Mouse (Mus musculus): ENCODE results near the gene Lgals9. TPM values are rescaled to one million over a fixed set of nuclear protein-coding genes. Genes with fewer than 3 reads are reported as not detected.

Gene Lgals9
- 10 to 100 TPM in 1 of 4 experiments, 1 to 10 TPM in 3; 4.8 to 13.3 (median 7.3) TPM for total RNA-seq (2022)

DNA sequence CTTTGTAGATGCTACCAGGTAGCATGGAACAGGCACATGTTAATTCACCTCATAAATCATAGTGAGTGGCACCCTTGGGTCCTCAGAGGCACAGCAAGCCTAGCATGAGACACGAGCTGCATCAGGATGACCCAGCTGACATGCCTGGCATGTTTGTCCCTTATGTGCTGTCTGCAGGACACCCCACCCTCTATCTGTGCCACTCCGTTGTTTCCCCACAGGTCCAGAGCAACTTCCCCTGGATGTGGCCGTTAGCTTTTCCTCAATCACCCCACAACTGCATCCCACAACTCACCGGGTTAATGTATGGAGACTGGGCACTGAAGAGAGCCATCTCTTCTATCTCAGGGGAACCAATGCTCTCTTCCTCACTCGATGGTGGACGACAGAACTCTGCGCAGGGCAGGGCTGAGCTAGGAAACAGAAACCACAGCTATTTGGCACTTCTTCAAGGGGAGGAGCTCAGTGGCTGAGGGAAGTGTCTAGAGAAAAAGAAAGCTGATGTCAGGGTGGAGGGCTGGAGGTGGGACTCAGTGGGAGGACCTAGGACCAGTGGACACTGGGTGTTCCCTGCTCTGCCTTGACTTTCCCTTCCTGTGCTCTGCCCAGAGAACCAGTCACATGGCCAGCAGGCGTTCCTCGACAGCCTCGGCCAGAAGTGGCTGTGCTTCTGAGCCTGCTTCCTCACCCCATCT lies at the start of gene Lgals9:
Gene Lgals9 (minus strand): TSS at position 464 of the 695 bp plus-strand sequence.
- DNase-seq (ENCODE audit: low spot score in 2 of 2) = no peak

DNA sequence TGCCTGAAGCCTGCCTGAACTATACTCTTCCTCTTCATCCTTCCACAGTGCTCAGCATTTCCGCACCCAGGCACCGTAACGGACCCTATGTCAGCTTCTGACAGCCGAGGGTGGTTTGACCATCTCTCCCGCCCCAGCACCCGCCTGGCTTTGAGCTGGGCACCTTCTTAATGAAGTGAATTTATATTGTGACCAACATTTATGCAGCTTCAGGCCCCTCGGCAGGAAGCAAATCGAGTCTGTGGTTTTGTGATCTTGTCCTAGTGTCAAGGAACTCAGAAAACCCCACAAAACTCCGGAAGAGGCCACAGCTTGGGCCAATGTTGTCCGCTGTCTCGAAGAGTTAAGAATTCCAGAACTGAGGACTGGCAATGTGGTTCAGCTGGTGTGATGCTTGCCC lies 48.9 kb upstream of the Lgals9 start:
- no peak for DNase-seq (ENCODE audit: low spot score in 2 of 2)

DNA sequence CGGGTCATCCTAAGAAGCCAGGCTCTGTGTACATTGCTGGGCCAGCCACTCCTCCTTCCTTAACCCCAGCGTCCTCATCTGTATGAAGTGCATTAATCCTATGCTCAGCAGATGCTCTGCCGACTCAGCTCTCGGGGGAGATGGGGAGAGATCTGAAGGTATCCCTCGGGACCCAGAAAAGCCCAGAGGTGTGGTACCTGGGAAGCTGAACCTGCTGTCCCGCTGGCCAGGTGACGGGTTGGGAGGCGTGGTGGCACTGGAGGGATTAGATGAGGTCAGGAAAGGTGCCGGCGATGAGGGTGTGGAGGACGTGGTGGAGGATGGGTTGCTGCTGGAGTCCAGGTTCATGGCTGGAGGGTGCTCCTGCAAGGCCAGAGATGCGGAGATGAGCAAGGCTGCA lies 48.3 kb upstream of the Lgals9 start:
- DNase-seq (ENCODE audit: low spot score in 2 of 2) = no peak

DNA sequence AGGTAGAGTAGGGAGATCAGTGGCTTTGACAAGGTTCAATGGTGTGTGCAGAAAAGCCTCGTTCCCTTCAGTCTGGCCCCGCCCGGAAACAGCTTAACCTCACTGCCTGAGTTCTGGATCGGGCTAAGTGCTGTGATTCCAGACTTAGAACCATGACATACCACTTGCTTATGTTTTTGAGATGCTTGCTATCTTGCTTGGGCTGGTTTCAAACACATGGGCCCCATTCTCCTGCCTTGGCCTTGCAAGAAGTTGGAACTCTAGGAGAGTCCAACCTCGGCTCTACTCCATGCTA lies 46.7 kb upstream of the Lgals9 start:
- no peak for DNase-seq (ENCODE audit: low spot score in 2 of 2)

DNA sequence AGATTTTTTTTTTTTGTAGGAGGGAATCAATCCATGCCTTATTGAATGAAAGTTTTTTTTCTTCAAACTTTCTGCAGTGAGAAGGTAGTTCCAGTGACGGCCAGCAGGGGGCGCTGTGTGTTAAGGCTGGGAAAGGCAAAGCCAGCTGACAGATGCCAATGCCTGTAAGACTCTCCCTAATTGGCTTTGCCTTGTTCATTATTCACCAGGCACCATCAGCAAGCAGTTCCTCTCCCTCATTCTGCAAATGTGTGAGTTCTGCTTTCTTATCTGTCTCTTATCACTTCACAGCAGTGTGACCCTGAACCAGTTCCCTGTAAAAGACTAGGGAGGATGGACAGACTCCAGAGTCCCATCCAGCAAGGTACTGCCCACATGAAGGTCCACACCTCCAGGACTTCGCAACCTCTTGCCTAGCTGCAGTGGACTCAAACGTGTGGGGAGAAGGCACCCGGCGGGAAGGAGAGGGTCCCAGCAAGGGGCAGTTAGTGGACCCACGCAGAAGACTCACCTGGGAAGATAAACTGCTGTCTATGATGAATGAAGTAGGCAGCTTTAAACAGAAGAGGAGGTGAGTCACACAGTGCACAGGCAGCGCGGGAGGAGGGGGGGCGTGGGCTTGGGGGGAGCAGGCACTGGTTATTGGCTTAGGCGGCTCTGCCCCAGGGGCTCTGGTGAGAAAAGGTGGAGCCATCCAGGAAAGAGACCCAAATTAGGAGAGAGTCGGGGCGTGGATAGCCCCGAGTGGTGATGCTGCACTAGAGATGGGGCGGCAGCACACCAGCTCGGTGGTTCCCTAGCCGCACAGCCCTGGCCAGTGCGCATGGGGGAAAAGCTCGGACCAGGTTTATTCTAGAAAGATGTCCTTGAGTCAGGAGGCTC lies 46.1 kb upstream of the Lgals9 start:
- DNase-seq (ENCODE audit: low spot score in 2 of 2) = peak; percentile 53 to 92

DNA sequence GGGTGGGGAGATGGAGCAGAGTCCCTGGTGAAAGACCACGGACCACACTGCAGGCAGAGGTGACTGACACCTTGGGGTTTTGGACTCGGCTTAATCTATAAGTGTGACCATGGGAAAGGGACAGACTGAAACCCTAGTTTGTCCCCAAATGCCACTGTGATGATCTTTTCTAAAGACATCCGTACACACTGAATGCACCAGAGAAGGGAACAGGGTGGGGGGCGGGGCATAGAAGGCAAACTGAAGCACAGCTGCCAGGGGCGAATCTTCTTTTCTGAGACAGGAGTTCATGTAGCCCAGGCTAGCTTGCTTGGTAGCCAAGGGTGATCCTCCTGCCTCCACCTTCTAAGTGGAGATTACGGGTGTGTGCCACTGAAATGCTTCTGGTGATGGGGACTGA lies 39.0 kb upstream of the Lgals9 start:
- DNase-seq (ENCODE audit: low spot score in 2 of 2) = no peak

DNA sequence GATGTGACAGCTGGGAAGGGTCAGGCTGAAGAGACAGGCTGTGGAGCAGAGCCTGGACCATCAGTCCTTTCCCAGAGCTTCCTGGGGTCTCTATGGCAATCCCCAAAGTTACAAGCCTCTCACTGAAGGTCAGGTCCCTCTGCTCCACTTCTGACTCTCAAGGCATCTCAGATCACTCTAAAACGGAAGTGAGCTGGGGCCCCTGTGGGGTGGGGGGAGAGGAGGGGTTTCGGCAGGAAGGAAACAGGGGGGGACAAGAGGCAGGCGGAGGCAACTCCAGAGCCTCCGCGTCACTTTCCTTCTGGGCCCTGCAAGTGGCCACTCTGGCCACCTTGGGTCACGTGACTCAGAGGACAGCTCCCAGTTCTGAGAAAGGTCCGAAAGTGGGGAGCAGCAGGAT lies 38.6 kb upstream of the Lgals9 start:
- DNase-seq (ENCODE audit: low spot score in 2 of 2) = no peak

DNA sequence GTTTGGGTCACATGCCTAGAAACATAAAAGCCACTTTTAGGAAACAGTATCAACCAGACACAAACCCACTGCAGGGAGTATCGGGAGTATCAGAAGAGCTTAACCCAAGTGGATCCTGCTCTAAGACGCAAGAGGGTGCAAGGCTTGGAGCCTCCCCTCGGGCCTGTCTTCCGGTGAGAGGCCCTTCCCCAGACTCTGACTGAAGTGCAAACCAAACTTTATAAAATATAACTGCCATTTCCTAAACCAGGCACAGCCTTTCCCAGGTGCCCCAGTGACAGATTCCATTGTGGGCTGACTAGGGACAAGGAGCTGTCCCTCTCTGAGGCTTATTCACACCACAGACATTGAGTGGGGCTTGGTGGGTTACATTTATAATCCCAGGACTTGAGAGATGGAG lies 38.1 kb upstream of the Lgals9 start:
- DNase-seq (ENCODE audit: low spot score in 2 of 2) = no peak

DNA sequence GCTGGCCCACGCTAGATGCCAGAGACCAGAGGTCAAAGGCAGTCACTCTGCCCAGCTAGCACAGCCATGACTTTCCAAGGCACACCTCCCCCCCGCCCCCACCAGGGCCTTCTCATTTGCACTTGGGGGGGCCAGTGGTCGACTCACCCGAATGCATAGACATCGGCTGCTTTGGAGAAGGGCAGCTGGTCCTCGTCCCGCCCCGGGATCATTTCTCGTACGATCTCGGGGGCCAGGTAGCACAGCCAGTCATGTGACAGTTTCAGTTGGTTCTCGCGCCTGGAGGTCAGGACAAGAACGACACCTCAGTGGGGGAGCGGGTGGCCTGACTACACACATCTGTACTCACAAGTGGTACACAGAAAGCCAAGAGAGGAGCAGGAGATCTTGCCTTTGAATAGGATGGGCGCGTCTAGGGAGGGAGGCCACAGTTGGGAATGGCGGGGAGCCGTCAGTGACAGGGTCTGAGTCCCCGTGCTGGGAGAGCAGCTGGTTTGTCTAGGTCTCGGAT lies 35.8 kb upstream of the Lgals9 start:
- no peak for DNase-seq (ENCODE audit: low spot score in 2 of 2)

DNA sequence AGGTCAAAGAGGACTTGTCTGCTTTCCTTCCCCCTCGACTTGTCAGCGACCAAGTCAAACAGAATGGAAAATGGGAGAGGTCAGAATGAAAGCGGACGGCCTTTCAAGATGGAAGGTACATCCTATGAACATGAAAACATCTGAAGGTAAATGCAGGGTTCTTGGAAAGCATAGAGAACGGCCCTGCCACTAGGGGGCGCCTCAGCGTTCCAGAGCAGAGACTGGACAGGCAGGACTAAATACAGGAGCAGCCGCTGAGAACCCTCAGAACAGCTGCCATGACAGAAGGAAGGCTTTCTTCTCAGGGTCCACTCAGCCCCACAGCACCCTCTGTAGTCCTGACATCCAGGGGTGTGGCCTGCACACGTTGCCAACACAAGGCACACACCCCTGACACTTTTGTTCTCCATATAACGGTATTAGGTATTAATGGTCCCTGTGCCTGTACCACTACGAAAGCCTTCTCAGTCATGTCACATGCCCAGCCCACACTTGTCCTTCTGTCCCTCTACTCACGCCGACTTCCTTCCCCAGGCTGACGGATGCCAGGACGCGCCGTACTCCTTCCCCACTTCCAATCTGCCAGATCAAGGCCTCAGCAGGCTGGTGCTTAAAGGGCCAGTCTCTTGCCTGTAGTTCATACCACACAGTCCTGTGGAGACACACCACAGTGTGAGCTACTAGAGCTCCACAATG lies 35.2 kb upstream of the Lgals9 start:
- peak in 1 of 2 experiments; percentile 39 for DNase-seq (ENCODE audit: low spot score in 2 of 2)

DNA sequence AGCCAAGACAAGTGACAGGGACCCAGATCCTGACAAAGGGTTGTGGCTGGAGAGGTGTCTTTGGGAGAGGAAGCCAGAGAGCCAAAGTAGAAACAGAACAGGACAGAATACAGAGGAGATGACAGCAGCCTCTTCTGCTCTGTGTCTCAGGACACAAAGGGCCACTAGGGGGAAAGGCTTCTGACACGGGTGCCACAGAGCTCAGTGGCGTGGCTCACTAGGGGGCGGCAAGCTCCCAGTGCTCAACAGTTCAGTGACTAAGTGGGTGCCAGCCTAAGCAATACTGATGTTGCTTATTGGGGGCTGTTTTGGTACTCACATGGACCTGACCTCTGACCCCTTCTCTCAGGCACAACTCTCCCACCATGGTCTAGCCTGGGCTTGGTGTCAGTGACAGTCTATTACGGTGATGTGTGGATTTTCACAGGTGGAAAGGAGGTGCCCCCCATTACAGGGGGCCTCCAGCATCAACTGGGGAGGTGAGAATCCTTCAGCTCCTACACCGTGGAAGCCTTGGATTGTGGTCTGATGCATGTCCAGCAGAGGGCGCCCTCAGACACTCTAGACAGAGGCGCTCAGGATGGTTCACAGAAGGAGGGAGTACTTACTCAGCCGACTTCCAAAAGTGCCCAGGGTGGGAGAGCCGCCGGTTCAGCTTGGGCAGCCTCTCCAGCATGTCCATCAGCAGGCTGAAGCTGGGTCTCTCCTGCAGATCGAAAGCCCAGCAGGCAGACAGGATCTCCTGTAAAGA lies 34.4 kb upstream of the Lgals9 start:
- DNase-seq (ENCODE audit: low spot score in 2 of 2) = peak in 1 of 2 experiments; percentile 73

DNA sequence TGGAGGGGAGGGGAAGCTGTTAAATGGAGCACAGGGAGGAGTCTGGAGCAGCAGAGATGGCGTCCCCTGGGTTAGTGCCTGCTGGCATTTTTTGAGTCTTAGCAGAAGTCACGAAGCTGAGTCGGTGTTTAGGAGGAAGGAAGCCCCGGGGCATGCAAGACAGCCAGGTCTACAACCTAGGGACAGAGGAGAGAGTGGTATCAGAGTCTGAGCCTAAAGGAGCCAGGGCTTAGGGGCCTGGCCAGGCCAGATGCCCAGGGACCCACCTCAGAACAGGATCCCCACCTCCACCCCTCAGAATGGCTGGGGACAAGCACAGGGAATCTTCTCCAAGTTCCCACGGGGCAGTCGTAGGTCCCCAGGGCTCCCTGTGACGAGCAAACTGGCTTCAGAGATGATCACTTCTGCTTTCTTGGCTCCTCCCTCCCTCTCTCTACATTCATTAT lies 32.4 kb upstream of the Lgals9 start:
- no peak for DNase-seq (ENCODE audit: low spot score in 2 of 2)

DNA sequence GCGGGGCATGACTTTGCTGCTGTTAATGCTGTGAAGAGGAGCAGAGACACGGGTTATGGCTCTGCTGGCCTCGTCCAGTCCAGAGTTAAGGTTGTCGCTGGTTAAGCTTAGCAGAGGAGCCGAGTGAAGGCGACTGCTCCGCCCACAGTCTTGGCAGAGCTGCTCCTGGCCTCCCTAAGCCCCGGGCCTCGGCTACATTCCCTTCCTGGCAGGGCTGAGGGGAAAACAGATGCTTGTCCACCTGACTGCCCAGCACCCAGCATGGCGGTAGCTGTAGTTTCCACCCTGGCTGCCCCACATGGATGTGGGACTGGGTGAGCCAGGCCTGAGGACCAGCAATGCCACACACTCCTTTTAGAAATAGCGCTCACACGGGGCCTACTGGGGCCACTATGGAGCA lies 31.5 kb upstream of the Lgals9 start:
- DNase-seq (ENCODE audit: low spot score in 2 of 2) = no peak

DNA sequence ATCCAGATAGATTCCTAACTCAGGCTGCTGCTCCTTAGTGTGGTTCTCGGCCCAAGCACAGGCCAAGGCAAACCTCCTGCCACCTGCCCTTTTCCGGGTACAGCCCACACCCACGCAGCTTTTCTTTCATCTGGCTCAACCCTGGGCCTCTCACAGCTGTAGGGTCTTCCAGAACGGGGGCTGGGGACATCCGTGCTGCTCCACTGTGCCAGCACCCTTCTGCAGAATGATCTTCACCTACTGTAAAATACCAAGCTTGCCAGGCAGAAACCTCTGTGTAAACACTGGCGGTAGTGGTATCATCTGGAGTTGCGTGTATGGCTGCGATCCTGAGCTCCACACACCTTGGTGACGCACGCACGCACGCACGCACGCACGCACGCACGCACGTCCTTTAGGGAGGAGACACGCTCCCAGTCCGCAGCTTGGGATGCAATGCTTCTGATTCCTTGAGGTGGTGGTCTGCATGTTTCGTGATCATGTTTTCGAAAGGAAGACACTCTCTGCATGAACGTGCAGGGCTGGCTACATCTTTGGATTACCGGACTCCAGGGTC lies 31.0 kb upstream of the Lgals9 start:
- DNase-seq (ENCODE audit: low spot score in 2 of 2) = no peak

DNA sequence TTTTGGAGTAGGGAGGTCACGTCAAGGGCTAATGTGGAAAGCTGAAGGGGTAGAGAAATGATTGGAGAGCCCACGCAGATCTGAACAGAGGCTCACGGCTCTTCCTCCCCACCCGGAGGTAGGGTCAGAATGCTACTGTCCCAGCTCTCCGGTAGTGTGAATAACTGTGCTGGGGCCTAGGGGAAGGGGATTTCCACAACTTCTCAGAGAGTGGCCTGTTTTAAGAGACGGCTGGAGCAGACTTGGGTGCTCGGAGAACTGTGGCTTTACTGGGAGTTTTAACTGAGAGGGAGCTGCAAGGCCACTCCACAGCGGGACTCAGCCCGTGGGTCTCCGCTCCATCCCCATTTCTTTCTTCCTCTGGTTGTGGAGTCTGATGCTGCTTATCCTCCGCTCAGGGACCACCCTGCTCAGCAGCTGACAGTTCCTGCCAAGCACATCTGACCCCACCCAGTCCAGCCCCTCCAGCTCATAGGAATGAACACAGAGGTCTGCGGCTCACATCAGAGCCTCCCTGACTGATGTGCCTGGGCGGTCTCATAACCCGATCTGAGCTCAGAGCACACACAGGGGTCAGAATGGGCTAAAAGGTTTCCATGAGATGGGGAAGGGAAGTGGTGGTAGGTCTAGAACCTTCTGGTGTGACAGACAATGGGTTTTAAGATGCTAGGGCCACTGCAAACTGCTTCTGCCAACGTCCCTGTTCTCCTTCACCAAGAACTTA lies 30.0 kb upstream of the Lgals9 start:
- DNase-seq (ENCODE audit: low spot score in 2 of 2) = no peak

DNA sequence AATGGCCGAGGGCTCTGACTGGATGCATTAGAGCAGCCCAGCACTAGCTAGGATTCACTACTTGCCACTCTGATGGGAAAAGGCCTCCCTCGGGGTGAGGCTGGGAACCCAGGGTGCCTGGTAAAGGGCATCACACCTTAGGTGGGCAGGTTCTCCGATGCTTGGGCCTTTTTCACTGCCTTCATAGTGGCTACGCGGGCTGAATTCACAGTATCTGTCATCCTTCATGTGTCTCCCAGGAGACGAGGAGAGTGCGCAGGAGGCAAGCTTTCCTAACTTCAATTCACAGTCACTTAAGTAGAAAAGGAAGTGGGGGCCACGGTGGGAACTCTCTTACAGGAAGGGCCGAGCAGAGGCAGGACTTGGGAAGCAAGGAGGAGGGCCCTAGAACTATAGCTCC lies 29.1 kb upstream of the Lgals9 start:
- DNase-seq (ENCODE audit: low spot score in 2 of 2) = no peak

DNA sequence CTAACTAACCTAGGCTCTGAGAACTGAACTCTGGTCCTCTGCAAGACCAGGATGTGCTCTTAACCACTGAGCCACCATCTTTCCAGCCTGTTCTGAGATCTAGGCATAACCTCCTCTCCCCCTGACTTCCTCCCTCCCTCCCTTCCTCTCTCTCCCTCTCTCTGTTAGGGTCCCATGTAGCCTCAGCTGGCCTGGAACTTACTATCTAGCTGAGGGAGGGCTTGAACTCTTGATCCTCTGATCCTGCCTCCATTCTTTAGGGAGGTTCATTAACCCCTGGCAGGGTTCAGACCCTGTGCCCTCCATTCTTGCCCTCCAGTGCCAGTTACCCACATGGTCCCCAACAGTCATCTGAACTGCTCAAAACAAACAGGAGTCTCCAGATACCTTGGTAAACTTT lies 28.3 kb upstream of the Lgals9 start:
- no peak for DNase-seq (ENCODE audit: low spot score in 2 of 2)

DNA sequence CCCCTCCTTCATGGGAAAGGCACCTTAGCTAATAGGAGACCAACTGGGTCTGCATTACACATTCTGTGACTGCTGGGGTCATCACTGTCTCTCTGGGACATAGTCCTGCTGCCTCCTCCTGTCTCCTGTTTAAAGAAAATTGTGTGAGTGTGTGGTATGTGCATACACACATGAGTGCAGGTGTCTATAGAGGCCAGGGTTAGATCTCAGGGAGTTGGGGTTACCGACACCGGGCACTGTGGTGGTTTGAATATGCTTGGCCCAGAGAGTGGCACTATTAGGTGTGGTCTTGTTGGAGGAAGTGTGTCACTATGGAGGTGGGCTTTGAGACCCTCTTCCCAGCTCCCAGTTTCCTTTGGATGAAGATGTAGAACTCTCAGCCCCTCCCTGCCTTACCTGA lies 27.8 kb upstream of the Lgals9 start:
- DNase-seq (ENCODE audit: low spot score in 2 of 2) = no peak

DNA sequence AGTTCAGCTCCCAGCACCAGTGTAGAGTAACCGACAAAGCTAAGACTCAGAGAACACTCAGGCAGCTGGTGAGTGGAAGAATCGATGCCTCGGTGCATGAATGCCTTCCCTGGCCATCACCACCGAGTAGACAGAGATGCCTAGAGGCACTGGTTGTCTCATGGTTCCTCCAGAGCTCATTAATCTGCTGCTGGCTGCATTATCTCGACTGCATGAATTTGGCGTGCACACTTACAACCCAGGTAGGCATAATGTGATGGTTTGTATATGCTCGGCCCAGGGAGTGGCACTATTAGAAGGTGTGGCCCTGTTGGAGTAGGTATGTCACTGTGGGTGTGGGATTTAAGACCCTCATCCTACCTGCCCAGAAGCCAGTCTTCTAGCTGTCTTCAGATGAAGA lies 24.1 kb upstream of the Lgals9 start:
- no peak for DNase-seq (ENCODE audit: low spot score in 2 of 2)

DNA sequence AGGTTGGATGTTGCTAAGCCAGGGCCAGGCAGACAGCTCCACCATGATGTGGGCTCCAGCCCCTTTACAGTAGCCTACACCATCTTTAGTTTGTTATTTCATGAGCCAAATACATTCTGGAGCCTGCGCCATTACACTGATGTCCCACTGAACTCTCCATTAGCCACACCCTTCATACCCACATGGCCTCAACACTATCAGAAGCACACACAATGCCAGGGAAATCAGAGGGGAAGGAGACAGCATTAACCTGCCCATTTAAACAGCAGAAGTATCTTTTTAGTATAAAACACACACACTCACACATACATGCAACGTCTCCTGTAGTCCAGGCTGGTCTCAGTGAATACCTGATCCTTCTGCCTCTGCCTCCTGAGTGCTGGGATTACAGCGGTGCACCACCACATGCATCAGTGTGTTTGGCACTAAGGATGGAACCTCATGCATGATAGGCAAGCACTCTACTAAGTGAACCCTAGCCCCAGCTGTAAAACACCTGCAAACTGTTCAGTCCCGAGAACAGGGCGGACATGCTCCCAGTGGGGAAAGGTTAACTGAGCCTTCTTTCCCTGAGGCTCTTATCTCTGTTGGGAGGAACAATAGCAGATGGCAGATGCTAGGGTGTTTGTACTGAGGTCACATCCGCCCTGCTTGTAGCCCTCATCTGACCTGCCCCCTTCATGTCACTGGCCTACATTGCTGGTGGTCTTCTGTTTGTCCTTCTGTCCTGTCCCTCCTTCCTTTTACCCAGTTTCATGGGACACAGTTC lies 23.4 kb upstream of the Lgals9 start:
- DNase-seq (ENCODE audit: low spot score in 2 of 2) = no peak

All from left cerebral cortex, adult 8-10 months (tissue).